Mouse (Mus musculus) liver, adult 2 months (tissue): Measurements from ENCODE around the gene Oas1c.

Experiments used
- CTCF ChIP-seq: fragments of 200-500 bp; IDR thresholded peaks from 2 replicates; pipeline ENCODE4 v1.5.1; 2011; ENCODE audit warnings: low read depth, low read length, control low read depth
- POLR2A ChIP-seq: fragments of 200-500 bp; IDR thresholded peaks from 2 replicates; pipeline ENCODE4 v1.6.1; 2011; ENCODE audit warnings: low read length, control low read depth; ENCODE audit not compliant: insufficient read depth; ENCODE audit errors: extremely low read depth

- TF ChIP-seq POLR2A, result no peak
- peak; percentile 58 for TF ChIP-seq CTCF
Observed at GRCm38 (mm10) chr5:120806458-120806857, 5.9 kb downstream of the Oas1c start.
